Mouse (Mus musculus) T-helper 1 cell (primary cell): ENCODE measurements around the gene Ifi208.
"Not testable (repeated sequence)": the region's sequence is repeated elsewhere in the genome, so short reads cannot be mapped to it uniquely, and the experiment has no call there.

ENCODE experiments used
- in situ Hi-C: fragments of 300-600 bp; cut with MboI, MseI; formaldehyde crosslinking; loops from one replicate; pipeline ENCODE4 v1.15.1; 2025; ENCODE audit warnings: high pct_unique_total_duplicates

Gene Ifi208

DNA sequence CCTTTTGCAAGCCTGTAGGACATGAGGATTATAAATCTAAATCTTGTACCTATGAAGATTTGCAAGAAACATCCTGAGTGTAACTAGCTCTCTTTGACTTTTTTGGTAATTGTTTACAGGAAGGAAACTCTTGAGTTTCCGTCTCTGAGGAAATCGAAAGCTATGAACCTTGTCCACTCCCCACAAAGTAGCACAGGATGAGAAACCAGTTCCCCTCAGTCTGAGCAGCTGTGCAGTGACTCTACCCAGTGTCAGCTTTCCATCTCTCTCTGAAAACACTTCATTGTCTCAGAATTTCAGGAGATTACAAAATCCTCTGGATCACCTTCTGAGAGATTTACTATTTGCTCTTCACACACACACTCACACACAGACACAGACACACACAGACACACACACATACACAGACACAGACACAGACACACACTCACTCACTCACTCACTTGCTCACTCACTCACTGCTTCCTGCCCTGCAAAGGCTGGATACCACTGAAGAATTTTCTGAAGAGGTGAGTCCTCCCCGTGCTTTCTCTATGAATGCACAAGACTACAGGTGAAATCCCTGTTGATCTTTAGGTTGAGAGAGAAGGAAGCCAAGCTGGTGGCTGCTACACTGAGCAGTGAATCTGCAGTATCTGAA is at the start of gene Ifi208:
Gene Ifi208, plus strand, starts transcription at position 218 of the 640 bp plus-strand sequence.
- in situ Hi-C loops = not testable (repeated sequence)

DNA sequence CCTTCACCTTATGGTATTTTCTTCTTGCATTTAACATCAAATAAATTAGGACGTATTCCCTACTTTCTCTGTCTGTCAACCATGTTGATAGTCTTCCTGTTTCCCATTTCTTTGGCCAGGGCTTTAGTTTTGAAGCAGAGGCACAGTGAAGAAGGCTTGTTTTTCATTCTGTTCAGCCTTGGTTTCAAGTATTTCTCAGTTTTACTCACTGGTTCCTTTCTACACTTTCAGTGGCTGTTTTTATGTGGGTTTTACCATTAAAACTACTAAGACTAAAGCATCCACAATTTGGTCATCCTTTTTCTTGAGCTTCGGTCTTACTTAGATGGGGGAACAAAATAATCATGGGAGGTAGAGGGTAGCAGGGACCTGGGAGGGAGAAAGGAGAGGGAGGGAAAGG is 49.4 kb upstream of the Ifi208 start:
- in situ Hi-C loops = no loop called here

GRCm38 (mm10) chr1:173626686-173627085 is 46.8 kb upstream of the Ifi208 start:
- in situ Hi-C loops = no loop called here

DNA sequence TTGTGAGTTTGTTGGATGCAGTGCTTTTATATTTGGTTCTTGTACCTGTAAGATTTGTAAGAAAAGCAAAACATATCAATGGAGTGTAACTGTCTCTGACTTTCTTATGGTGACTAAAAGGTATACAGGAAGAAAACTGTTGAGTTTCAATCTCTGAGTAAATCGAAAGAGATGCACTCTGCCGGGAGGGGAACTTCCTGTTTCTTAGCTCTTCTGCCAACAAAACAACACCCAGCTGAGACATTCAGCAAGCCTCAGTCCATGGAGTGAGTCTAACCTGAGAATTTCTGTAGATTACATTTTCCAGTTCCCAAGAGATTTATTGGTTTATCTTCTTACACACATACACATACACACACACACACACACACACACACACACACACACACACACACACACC is 42.9 kb upstream of the Ifi208 start, which contains the start of gene Ifi209:
Gene Ifi209, plus strand, starts transcription at position 296 of the 400 bp plus-strand sequence.
- in situ Hi-C loops = not testable (repeated sequence)

GRCm38 (mm10) chr1:173633969-173634645 is 39.4 kb upstream of the Ifi208 start:
- in situ Hi-C loops = no loop called here

DNA sequence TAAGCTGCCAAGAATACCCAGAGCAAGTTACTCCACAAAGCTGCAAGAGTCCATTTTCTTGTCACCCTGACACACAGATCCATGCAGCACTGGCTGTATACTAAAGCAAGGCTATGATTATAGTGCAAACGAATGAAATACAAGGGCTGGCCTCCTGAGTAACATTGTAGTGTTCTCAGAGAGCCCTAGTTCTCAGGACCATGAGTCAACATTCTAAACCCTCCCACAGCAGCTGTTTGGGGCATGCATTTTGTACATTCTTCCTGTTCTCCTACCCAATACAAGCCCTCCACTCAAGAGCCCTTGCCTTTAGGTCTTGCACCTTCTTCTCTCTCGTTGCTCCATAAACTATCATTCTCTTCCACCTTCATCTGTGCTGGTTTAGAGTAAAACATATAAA is 28.1 kb upstream of the Ifi208 start:
- in situ Hi-C loops = no loop called here

DNA sequence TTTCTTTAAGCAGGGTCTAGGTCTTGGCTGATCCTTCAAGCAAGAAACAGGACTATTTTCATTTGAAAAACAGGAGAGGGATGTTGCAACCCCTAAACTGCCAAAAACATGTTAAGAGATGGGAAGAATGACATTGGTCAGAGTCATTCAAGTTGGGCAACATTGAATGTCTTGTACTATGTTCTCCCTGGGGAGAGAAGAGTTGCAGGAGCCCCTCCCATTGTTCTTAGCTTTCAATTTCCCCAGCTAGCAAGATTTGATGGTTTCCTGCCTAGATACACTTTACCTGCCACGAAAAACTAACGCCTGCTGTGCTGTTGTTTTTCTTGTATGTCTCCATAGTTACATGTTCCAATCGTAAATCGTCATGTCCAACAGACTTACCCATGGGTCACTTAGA is 15.5 kb upstream of the Ifi208 start:
- in situ Hi-C loops = no loop called here

DNA sequence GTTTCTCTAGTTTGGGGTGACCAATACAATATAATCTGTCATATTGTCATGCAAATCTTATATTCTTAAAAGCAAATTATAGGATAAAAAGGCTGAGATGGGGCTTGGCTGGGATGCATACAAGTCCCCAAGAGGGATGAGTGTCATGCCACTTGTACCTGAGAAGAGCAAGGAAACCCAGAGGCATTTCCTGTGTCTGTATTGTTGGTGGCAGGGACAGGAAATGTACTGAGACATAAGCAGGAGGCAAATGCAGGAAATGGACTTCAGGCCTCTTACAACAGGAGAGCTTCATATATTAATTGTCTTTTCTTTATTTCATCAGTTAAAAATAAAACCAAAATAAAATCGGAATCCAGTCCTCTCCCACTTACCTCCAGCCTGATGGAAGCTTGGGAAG is 5.1 kb downstream of the Ifi208 start:
- in situ Hi-C loops = not testable (repeated sequence)

DNA sequence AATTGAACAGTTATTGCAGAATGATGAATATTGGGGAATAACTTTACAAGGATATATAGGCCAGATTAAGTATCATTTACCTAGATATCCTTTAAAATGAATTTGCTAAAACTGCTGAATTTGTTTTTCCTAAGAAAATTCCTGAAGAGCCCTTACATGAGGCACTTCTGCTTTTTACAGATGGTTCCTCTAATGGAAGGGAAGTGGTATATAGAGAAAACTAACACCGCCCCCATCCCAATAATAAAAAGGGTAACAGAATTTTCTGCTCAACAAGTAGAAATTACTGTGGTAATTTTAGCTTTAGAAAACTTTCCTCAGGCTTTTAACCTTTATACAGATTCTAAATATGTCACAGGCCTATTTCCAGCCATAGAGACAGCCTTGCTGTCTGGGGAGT is 20.8 kb downstream of the Ifi208 start:
- in situ Hi-C loops = no loop called here

GRCm38 (mm10) chr1:173733219-173733618 is 59.7 kb downstream of the Ifi208 start:
- in situ Hi-C loops = no loop called here

- in situ Hi-C loops = not testable (repeated sequence)
Observed at GRCm38 (mm10) chr1:173735015-173735414, 61.5 kb downstream of the Ifi208 start.

DNA sequence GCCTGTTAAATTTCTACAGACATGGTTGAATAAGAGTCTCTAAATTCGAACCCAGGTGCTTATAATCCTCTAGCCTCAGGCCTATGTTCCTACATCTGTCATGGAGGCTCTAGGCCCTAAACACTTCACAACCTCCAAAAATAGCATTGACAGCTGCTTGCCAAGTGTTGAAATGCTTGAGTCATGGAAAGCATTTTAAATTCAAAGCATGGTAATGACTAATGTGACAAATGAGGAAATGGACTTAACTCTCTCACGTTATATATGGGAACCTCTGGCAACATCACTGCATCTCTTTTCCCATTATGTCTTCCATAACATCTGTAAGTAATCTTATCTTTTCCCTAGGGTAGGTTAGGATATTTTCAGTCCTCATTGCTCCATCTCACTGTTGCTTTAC is 63.5 kb downstream of the Ifi208 start:
- in situ Hi-C loops = no loop called here

GRCm38 (mm10) chr1:173740537-173740936 is 67.1 kb downstream of the Ifi208 start:
- in situ Hi-C loops = no loop called here

- in situ Hi-C loops = no loop called here
Observed at GRCm38 (mm10) chr1:173741656-173742055, 68.2 kb downstream of the Ifi208 start, which contains the start of gene Ifi207. TSS of gene Ifi207 (minus strand) at chr1:173741747.

GRCm38 (mm10) chr1:173742262-173742661 is 68.8 kb downstream of the Ifi208 start:
- in situ Hi-C loops = no loop called here
